Mouse (Mus musculus): Measurements from ENCODE around the gene Kbtbd13. TPM values are rescaled to one million over a fixed set of nuclear protein-coding genes. Genes with fewer than 3 reads are reported as not detected.

Gene Kbtbd13
- total RNA-seq, 2 experiments from 2014 or later: 0.22 to 0.25 TPM

DNA sequence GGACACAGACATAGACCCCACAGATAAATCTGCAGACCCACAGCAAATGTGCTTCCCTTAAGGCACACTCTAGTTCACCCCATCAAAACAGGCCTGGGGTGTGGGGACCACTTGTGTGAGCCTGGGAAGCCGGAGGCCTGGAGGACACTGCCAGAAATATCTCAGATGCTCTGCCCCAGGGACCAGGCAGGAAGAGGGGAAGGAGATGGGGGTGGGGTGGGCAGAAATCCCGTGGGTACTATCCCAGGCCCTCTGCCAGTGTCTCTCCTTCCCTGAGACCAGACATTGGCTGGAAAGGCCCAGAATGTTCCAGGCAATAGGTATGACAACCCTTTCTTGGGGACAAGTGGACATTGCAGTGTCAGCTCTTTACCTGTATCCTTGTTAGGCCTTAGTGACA is 2.2 kb upstream of the Kbtbd13 start:
- DNase-seq: no peak

DNA sequence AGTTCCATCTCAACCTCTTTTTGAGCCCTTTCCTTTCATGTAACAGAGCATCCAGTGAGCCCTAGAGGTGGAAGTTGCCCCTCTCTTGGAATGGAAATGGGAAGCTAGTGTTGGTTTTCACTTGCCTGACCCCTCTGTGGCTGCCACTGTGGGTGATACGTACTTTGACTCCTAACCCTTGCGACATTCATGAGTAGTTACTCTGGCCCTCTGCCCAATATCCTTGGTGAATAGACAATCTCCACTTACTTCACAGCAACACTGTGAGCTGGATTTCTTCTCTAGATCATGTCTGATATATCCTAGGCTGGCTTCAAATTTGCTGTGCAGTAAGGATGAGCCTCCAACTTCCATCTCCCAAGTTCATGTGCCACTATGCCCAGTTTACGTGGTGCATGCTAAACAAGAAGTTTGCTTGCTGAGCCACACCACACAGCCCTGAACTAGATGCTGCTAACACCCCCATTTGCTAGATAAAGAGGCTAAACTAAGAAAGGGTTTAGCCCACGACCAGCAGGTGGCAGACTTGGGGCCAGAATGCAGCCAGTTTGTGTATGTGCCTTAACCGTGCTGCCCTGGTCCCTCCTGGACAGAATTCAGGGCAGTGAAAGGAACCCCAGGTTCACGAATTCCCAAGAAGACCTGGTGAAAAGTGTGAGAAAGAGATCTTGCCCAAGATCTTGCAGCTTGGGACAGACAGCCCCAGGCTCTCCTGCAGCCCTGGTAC is 1.3 kb upstream of the Kbtbd13 start:
- peak; percentile 45 to 50 for DNase-seq

DNA sequence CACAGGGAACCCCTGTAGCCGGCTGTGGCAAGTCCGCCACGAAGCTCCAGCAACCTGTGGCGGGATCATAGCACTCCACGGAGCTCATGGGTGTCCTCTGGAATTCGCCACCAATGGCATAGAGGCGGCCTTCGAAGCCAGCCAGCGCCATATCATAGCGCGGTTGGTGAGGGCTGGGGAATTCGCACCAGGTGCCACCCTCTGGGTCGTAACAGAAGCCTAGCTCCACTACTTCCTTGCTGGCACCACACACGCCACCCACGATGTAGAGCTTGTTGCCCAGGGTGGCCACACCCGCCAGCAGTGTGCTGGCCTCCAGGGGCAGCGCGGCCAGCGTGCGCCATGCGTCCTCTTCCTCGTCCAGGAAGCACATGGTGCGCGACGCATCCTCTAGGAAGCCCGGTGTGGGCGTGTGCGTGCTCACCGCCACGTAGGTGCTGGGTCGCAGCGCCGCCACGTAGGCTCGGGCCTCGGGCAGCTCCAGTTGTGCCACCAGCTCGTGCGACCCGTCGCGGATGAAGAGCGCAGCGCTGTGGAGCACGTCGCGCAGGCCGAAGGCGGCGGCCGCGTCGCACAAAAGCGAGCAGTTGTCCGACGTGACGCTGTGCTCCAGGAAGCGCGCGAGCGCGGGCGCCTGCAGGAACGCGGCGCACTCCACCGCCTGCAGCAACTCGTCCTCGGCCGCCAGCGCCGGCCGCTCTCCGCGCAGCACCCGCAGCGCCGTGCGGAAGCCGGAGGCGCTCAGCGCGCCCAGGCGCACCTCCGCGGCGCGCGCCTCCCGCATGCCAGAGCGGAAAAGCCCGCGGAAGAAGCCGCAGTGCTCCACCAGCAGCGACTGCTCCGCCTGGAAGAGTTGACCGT is 470 bp downstream of the Kbtbd13 start:
- no peak for DNase-seq

DNA sequence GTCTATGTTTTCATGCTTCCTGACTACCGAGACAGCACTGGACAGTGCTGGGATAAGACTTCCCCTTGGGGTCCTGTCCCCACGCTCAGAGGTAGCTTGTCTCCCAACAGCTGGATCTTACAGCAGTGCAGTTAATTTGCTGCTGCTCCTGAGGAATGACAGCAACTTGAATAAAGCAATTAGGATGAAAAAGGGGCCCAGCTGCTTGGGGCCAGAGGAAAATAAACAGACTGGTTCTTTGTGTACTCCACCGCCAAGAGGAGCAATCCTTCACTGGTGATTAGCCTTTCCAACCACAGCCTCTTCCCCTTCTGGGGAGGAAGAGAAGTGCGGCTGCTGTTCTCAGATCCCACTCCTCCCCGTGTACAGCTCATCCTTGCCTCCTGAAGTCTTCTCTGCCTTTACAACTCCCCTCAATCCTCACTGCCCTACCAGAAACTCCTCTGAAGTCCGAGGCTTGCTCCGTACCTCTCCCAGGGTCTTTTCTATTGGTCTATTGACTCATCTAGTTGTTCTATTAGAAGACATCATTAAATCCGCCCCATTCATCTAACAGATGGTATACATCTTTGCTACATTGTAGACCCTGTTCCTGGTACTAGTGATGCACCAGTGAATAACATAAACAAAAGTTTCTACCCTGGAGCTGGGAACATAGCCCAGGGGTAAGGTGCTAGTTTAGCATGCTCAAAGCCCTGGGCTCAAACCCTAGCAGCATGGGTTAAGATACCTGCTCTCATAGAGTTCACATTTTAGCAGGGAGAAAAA is 4.9 kb downstream of the Kbtbd13 start:
- no peak for DNase-seq

DNA sequence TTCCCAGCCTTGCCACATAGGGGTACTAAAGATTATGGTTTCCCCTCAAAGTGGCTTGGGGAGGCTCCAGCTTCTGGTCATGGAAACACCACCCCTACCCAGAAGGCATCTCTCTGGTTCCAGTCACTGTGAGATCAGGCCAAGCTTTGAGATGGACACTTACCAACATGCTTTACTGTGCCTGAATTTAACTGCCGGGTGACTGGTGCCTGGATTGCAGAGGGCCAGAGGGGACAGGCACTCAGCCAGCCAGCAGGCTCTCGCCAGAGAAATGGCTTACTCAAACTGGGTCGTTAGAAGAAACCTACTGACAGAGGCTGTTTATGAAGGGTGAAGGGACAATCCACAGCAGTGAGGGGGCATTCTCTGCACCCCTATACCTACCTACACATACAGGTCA is 7.2 kb downstream of the Kbtbd13 start:
- DNase-seq: no peak

DNA sequence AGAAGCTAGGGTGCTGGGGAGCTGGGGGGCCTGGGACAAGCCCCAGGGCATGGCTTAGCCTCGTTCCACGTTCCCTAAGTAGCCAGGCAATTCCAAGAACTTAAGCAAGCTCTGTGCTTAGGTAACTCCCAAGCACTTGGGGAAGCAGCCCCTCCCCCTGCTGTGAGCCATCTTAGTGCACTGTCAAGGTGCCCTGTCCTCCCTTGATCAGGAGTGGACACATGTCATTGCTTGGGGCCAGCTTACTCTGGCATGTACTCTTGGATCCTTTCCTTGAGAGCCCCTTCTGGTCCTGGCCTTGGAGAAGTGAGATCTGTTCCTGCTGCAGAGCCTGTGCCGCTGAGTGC is 8.7 kb downstream of the Kbtbd13 start:
- no peak for DNase-seq

DNA sequence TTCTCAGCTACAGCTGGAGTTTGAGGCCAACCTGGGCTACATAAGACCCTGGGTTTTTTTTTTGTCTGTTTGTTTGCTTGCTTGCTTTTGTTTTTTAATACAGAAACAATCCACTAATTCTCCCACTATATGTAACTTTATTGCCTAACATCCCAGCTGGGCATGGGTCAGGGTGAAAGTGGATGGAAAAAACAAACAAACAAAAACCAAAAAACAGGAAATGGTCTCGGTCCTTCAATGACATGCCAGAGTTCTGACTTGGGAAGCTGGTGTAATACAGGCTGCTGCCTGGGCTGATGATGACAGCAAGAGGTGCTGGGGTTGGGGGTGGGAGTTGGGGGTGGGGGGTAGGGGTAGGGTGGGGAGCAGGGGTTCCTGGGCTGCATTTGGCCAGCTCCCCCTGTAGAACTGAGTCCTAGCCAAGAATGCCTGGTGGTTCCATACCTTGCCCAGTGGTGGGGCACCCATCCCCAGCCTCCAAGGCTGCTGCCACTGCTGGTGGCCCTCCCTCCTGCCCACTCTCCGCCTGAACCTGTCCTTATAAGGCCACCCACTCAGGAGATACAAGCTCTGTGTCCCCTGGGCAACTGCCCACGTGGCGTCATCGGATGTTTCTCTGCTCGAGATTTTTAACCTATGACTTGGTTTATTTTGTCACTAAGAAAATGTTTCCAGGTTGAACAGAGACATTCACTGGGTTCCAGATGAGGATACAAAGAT is 9.3 kb downstream of the Kbtbd13 start:
- DNase-seq: no peak

DNA sequence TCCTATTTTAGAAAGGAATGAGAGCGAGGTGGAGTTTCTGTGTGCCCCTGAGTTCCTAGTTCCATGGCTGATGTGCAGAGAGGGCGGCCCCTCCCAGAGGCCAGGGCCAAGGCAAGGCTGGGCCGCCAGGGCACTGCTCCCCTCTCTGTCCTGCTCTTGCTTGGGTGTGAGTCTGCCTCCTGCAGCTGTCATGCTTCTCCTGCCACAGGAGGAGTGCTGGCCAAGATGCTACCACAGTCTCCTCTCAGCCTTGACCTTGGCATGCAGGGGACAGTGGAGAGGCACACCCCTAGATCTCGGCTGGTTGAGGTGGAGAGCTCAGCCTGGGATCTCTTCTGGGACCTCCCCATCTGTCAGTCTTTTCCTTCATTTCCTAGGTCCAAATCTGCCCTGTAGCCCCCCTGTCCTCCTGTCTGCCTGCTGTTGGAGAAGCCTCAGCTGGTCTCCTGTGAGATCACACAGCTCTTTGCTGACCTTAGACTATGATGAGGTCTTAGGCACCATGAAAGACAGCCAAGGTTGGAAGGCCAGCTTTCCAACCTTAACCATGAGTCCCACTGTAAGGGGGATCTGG is 10.3 kb downstream of the Kbtbd13 start:
- no peak for DNase-seq

DNA sequence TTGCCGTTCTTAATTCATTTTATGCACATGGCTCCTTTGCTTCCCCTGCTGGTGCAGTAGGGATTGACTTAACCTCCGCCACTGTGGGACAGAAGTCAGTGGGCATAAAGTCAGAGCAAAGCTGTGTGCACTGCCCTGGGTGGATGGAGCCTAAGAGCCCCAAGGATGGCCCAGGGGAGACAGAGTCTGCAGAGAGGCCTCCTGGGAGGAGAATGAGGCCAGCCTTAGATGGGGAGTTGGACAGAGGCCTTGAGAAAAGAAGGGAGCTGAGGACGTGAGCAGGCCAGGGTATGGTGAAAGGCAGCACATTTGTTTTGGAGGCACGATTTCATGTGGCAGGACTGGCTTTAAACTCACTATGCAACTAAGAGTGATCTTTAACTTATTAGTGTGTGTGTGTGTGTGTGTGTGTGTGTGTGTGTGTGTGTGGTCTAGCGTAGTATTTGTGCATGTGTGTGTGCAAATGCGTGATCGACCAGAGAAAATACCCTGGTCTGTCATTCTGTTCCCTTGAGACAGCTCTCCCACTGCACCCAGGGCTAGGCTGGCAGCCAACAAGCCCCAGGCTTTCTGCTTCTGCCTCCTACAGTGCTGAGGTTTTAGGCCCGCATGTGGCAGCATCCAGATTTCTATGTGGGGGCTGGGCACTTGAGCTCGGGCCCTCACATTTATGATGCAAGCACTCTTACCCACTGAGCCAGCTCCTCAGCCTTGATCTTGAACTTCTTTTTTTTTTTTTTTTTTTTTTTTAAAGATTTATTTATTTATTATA is 16.1 kb downstream of the Kbtbd13 start:
- peak; percentile 54 to 70 for DNase-seq

DNA sequence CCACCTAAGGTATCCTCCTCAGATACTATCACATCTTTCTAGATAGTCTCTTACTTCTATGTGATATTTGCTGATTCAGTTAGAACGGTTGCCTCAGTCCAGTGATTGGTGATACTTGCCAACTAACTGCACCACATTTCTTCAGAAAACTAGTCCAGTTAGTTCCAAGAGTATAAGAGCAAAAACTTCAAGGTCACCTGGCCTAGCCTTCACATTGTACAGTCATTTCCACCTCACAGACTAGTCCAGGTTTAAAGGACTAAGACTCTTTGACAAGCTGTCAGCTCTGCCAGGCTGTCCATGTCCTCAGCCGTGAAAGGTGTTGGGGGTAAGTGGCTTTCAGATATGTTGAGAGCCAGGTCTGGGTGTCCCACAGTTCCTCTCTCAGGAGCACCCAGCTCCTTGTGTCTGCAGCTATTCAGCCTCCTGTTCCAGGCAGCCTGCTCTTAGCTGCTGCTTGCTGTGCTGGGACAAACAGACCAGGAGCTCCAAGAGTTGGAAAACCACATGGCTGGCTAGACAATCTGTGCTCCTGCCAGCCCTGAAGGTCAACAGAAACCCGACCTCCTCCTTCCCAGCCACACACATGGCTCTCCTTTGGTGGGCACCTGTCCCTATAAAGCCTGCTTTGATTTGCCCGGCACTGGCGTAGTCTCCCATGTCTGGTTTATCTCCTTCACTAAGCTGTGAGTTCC is 16.8 kb downstream of the Kbtbd13 start:
- DNase-seq: no peak

DNA sequence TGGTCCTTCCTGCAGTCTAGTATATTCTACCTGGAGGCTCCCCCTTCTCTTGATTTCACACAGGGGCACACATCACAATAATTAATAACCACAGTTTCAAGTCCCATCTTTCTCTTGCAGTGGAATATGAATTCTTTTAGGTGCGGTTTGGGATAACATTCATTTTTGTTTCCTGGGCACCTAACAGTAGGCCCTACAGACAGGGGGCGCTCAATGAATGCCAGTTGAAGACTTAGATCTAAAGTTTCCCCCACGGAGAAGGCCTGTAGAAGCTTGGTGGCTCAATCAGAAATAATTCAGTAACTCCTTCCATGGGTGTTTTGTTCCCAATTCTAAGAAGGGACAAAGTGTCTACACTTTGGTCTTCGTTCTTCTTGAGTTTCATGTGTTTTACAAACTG is 19.0 kb downstream of the Kbtbd13 start:
- no peak for DNase-seq

DNA sequence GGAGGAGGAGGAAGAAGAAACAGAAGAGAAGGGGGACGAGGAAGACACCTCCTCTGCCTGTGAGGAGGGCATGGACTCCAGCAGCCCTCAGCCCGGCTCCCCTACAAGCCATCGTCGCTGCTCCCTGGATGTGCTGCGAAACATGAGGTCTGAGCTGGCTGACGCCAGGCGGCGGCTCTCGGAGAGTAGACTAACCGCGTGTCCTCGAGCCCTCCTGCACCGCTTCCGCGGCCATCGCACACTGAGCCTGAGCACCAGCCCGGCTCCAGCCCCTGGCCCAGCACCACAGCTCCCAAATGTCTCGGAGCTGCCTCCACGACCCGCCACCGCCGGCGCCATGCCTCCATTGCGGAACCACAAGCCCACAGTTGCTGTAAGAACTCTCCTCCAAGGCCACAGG is 19.7 kb downstream of the Kbtbd13 start:
- no peak for DNase-seq

DNA sequence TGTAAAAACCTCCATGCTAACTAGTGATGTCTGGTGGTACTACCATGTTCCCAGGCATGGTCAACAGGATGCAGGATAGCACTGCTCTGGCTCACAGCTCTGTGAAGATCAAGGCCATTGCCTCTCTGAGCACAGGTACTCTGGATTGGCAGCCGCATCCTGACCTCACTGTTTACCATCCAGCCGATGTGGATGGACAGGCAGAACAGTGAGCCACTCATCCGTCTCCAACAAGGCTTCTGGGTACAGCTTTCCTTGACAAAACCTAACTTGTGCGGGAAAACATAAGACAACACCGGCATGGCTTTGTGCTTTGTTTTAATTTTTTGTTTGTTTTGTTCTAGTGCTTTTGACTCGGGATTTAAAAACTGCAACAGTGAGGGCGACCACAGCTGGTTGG is 25.7 kb downstream of the Kbtbd13 start:
- no peak for DNase-seq

DNA sequence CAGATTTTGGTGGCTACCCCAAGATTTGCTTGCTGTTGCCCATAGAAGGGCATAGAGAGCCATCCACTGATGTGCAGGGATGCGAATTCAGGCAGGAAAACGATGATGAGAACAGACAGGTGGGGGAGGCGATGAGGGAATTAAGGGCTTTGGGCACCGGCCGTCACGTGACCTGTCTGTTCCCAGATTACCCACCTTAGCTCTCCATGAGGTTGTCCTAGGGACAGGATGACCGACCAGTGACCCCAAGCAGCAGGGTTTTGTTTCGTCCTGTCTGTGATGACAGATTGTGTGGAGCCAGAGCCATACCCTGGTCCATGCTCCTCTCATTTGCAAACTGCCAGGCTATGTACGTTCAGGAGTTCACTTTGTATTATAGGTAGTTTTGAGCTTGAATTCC is 27.8 kb downstream of the Kbtbd13 start:
- no peak for DNase-seq

DNA sequence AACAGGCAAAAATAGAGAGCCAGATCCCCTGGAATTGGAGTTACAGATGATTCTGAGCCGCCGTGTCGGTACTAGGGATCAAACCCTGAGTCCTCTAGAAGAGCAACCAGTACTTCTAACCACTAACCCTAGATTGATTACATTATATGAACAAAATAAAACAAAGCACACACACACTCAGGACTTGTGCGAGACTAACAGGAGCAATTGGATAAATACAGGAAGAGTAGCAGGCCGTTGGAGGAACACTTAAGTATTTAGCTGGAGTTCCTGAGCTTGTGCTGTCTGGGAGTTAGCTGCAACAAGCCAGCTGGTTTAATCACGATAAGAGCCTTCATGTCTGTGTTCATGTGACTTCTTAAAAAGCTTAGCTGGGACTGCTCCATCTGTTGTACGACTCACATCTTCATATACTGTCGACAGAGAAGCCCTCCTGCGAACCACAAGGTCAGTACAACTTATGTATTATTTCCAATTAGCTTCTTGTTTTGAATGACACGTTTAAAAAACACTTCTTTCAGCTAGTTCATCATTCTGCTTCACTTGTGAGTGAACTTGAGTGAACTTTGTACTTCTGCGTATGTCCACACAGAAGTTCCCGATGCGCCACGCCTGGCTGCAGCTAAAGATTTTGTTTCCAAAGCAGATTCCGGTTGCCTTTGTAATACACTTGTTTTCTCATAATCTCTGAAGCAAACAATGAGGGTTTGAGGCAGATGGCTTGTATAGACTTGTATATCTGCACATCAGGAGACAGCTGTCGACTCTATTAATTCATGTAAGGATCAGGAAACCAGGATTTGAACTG is 30.6 kb downstream of the Kbtbd13 start, which contains the start of gene Ubap1l:
Gene Ubap1l, plus strand, starts transcription at position 401 of the 808 bp plus-strand sequence.
- no peak for DNase-seq

DNA sequence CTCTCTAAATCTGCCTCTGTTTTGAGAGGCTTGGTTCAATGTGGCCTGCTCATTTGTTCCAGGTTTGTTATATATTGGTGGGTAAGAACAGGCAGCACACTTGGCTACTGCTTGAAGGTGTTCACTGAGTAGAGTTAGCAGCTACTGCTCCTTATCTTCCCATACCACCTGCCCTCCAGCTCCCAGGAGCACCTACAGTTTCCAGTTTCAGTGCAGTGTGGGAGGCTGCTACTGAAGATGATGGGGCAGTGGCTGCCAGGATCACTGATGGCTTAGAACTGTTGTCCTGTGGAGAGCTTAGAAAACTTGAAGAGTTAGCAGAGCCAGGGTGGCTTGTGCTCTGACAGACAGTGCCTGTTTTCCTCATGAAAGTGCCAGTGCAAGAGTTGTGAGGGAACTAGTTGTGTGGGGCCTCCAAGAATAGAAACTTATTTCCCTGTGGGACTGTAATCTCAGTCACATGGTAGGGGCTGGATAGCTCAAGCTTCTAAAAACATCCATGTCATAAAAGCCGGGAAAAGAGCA is 32.4 kb downstream of the Kbtbd13 start:
- no peak for DNase-seq

DNA sequence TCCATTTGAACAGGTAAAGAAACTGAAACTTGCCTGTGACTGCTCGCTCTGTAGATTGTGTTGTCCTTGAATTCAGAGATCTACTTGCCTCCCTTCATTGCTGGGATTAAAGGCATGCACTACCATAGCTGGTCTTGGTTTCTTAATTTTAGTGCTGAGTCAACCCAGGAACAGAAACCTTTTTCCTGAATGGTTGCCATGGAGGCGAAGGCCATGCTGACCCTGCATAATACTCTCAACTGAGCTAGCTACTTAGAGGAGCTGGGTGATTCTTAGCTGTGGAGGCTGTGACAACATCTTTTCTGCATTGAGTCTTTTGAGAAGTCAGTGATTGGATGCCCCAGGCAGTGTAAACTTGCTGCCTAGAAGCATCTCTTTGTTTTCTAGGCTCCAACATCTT is 34.5 kb downstream of the Kbtbd13 start:
- DNase-seq: no peak

DNA sequence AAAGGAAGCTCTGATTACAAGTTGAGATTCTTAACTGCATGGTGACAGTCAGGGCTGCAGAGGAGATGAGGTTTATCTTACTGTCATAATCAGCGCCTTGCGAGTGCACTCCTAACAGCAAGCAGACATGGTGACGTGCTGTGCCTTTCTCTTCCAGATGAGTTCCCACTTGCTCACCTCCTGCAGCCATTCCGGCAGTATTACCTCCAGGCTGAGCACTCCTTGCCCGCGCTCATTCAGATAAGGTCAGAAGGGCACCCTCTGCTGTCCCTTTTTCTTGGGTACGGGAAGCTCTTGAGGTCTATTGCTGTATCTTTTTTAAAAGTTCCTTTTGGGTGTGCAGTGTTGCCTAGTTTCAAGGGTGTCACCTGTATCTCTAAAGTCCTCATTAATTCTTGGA is 34.9 kb downstream of the Kbtbd13 start:
- no peak for DNase-seq

DNA sequence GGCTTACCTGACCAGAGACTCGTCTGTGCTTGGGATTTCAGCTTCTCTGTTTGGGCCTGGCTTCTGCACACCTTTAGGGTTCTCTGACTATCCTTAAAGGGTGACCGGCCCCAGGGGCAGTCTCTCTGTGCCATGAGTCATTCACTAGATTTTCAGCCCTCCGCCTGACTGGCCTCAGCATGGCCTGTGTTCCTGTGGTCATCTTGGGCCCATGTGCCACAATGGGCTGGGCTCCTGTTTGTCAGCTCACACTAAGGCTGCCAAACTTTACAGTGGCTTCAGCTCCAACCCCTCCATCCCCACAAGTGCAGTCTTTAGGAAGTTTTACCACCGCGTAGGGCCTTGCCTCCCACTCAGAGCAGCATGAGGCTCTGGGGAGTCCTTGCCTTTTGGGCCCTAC is 38.2 kb downstream of the Kbtbd13 start:
- no peak for DNase-seq
